Mouse (Mus musculus) limb, embryonic 13.5 days (tissue): ENCODE data around the gene Gstt3. TPM values are rescaled to one million over a fixed set of nuclear protein-coding genes. Genes with fewer than 3 reads are reported as not detected.
"Not testable (repeated sequence)": the region's sequence is repeated elsewhere in the genome, so short reads cannot be mapped to it uniquely, and the experiment has no call there.

Experiments
- ATAC-seq: fragments of 200-750 bp; cut with Nextera tagmentation; 2 replicates; pipeline ENCODE4 v1.8.0; 2017; ENCODE audit warnings: low read depth, moderate number of reproducible peaks, moderate TSS enrichment; ENCODE audit not compliant: low FRiP score
- H3K27ac ChIP-seq: fragments of 300-500 bp; sonication (generic); 2 replicates; pipeline ENCODE4 v1.5.1; 2015; ENCODE audit warnings: inconsistent platforms, mild to moderate bottlenecking, moderate library complexity
- H3K27me3 ChIP-seq: fragments of 300-500 bp; sonication (generic); 2 replicates; pipeline ENCODE4 v1.6.1; 2015; ENCODE audit warnings: mild to moderate bottlenecking, inconsistent platforms
- H3K36me3 ChIP-seq: fragments of 300-500 bp; sonication (generic); 2 replicates; pipeline ENCODE4 v1.6.1; 2015; ENCODE audit warnings: inconsistent platforms, mild to moderate bottlenecking, moderate library complexity
- H3K4me1 ChIP-seq: fragments of 300-500 bp; sonication (generic); 2 replicates; pipeline ENCODE4 v1.6.1; 2015; ENCODE audit warnings: inconsistent platforms
- H3K4me2 ChIP-seq: fragments of 300-500 bp; sonication (generic); replicated peaks from 2 replicates; pipeline ENCODE4 v1.6.1; 2015; ENCODE audit warnings: inconsistent platforms, mild to moderate bottlenecking, moderate library complexity
- H3K4me3 ChIP-seq: fragments of 300-500 bp; sonication (generic); 2 replicates; pipeline ENCODE4 v1.5.1; 2015; ENCODE audit warnings: moderate library complexity, mild to moderate bottlenecking, inconsistent platforms
- H3K9ac ChIP-seq: fragments of 300-500 bp; sonication (generic); 2 replicates; pipeline ENCODE4 v1.6.1; 2015; ENCODE audit warnings: mild to moderate bottlenecking, inconsistent platforms
- H3K9me3 ChIP-seq: fragments of 300-500 bp; sonication (generic); 2 replicates; pipeline ENCODE4 v1.6.1; 2016; ENCODE audit warnings: inconsistent platforms
- WGBS: fragments of 180-500 bp; shearing (Covaris S2); methylation state at CpG from one replicate; pipeline ENCODE4 v1.1.7; 2015; 5-methylcytosine and 5-hydroxymethylcytosine counted together
- polyA plus RNA-seq: library from polyadenylated mRNA; unstranded; fragments of >200 nt; fragmentation: Nextera tagmentation; extraction: Ambion mirVana; gene quantifications from 2 replicates; pipeline ENCODE4 v1.2.1, GENCODE M21; 2015

Gstt3 gene
- polyA plus RNA-seq, 1 experiment from 2014 or later: 19.6 TPM

- Histone ChIP-seq H3K27me3 (peaks cover 21% of the 10 kb centered on the region; the same call in 1 of the 2 replicates), H3K4me3 (no peak overlapping the region), H3K9ac (no peak overlapping the region), H3K4me1 (peaks cover 22% of the 10 kb centered on the region), H3K36me3 (no peaks in the 10 kb centered on the region), H3K4me2 (no peak overlapping the region), H3K9me3 (no peaks in the 10 kb centered on the region), H3K27ac (no peak overlapping the region)
- ATAC-seq: no peak
- WGBS: 90% methylated on average over 6 of the region's 6 CpGs
These were observed 4.7 kb downstream of the Gstt3 start for GRCm38 (mm10) chr10:75776562-75776961.

GRCm38 (mm10) chr10:75774587-75774986 lies 6.6 kb downstream of the Gstt3 start:
- no peak for ATAC-seq
- H3K4me2 ChIP-seq: no peak overlapping the region
- no peak overlapping the region for H3K9ac ChIP-seq
- H3K4me3 ChIP-seq: no peak overlapping the region
- H3K9me3 ChIP-seq: no peaks in the 10 kb centered on the region
- peaks cover 11% of the 10 kb centered on the region for H3K4me1 ChIP-seq
- H3K27ac ChIP-seq: no peak overlapping the region
- no peaks in the 10 kb centered on the region for H3K36me3 ChIP-seq
- WGBS: 84% methylated on average over 9 of the region's 9 CpGs
- H3K27me3 ChIP-seq: peaks cover 15% of the 10 kb centered on the region; the same call in 1 of the 2 replicates

- Histone ChIP-seq H3K36me3 (no peaks in the 10 kb centered on the region), H3K4me3 (no peak overlapping the region), H3K9me3 (no peaks in the 10 kb centered on the region), H3K27ac (no peak overlapping the region), H3K4me2 (no peak overlapping the region), H3K4me1 (peaks cover 8% of the 10 kb centered on the region), H3K9ac (no peak overlapping the region), H3K27me3 (peaks cover 10% of the 10 kb centered on the region; the same call in 1 of the 2 replicates)
- 88% methylated on average over 5 of the region's 5 CpGs for WGBS
- no peak for ATAC-seq
These were observed 7.1 kb downstream of the Gstt3 start for GRCm38 (mm10) chr10:75774102-75774501.

GRCm38 (mm10) chr10:75772795-75773664 lies 8.2 kb downstream of the Gstt3 start, which contains the start of gene Ddt:
Gene Ddt, minus strand, starts transcription at chr10:75773414.
- Histone ChIP-seq H3K4me3 (peak within 1 kb of the TSS; percentile 70), H3K27me3 (peaks cover 6% of the 10 kb centered on the region; the same call in 1 of the 2 replicates), H3K27ac (peak within 1 kb of the TSS; percentile 15; the same call in 1 of the 2 replicates), H3K9ac (peak within 1 kb of the TSS; percentile 76), H3K36me3 (no peaks in the 10 kb centered on the region), H3K9me3 (no peaks in the 10 kb centered on the region), H3K4me2 (peak within 1 kb of the TSS; percentile 98), H3K4me1 (peaks cover 8% of the 10 kb centered on the region)
- under 1% methylated on average over 47 of the region's 47 CpGs for WGBS
- peak; percentile 97 for ATAC-seq

- not testable (repeated sequence) for H3K4me3 ChIP-seq, ATAC-seq, H3K27me3 ChIP-seq, H3K4me2 ChIP-seq, H3K36me3 ChIP-seq, H3K27ac ChIP-seq, H3K9me3 ChIP-seq, H3K9ac ChIP-seq
- H3K4me1 ChIP-seq: peaks cover 19% of the 10 kb centered on the region
- 32% methylated on average over 5 of the region's 5 CpGs for WGBS
These were observed 13.5 kb downstream of the Gstt3 start for GRCm38 (mm10) chr10:75767756-75768155.

GRCm38 (mm10) chr10:75766856-75767255 lies 14.4 kb downstream of the Gstt3 start:
- H3K4me3 ChIP-seq: no peak overlapping the region
- no peak for ATAC-seq

GRCm38 (mm10) chr10:75764519-75765473 lies 16.4 kb downstream of the Gstt3 start:
- Histone ChIP-seq H3K4me1 (peaks cover 15% of the 10 kb centered on the region), H3K27ac (no peak overlapping the region), H3K4me3 (peak overlapping the region; percentile 78), H3K9ac (peak overlapping the region; percentile 80), H3K27me3 (no peaks in the 10 kb centered on the region), H3K36me3 (peaks cover 12% of the 10 kb centered on the region; the same call in 1 of the 2 replicates), H3K9me3 (no peaks in the 10 kb centered on the region), H3K4me2 (peak overlapping the region; percentile 84)
- no peak for ATAC-seq
- whole genome bisulfite sequencing: 1% methylated on average over 27 of the region's 27 CpGs

More at GRCm38 (mm10) chr10:75766856-75767255, 14.4 kb downstream of the Gstt3 start:
- H3K9ac ChIP-seq: no peak overlapping the region
- WGBS: 86% methylated on average over 6 of the region's 6 CpGs
- no peak overlapping the region for H3K4me2 ChIP-seq
- no peaks in the 10 kb centered on the region for H3K36me3 ChIP-seq
- H3K27ac ChIP-seq: no peak overlapping the region
- peaks cover 15% of the 10 kb centered on the region for H3K4me1 ChIP-seq
- no peaks in the 10 kb centered on the region for H3K27me3 ChIP-seq
- H3K9me3 ChIP-seq: no peaks in the 10 kb centered on the region

- Histone ChIP-seq H3K9me3 (no peaks in the 10 kb centered on the region), H3K27ac (peak within 1 kb of the TSS; percentile 61; the same call in 1 of the 2 replicates), H3K27me3 (no peaks in the 10 kb centered on the region), H3K9ac (peak within 1 kb of the TSS; percentile 80), H3K4me3 (peak within 1 kb of the TSS; percentile 78), H3K36me3 (peaks cover 15% of the 10 kb centered on the region; the same call in 1 of the 2 replicates), H3K4me1 (peaks cover 15% of the 10 kb centered on the region), H3K4me2 (peak within 1 kb of the TSS; percentile 84)
- peak; percentile 98 for ATAC-seq
- under 1% methylated on average over 61 of the region's 61 CpGs for WGBS
These were observed 17.3 kb downstream of the Gstt3 start, which contains the start of gene Cabin1 for GRCm38 (mm10) chr10:75763682-75764518. Gene Cabin1, minus strand, starts transcription at chr10:75764341.

- Histone ChIP-seq H3K36me3 (peaks cover 26% of the 10 kb centered on the region), H3K4me1 (peaks cover 15% of the 10 kb centered on the region), H3K4me2 (peak overlapping the region; percentile 45; the same call in 1 of the 2 replicates), H3K9me3 (no peaks in the 10 kb centered on the region), H3K4me3 (no peak overlapping the region), H3K27ac (no peak overlapping the region), H3K27me3 (no peaks in the 10 kb centered on the region), H3K9ac (no peak overlapping the region)
- 87% methylated on average over 3 of the region's 3 CpGs for WGBS
- no peak for ATAC-seq
These were observed 18.8 kb downstream of the Gstt3 start for GRCm38 (mm10) chr10:75762413-75762812.

- 98% methylated on average over 3 of the region's 3 CpGs for WGBS
- no peak overlapping the region for H3K9ac ChIP-seq
- no peak overlapping the region for H3K27ac ChIP-seq
- no peaks in the 10 kb centered on the region for H3K9me3 ChIP-seq
- H3K4me1 ChIP-seq: peaks cover 15% of the 10 kb centered on the region
- peaks cover 26% of the 10 kb centered on the region for H3K36me3 ChIP-seq
- H3K4me3 ChIP-seq: no peak overlapping the region
- no peak for ATAC-seq
- H3K4me2 ChIP-seq: no peak overlapping the region
- no peaks in the 10 kb centered on the region for H3K27me3 ChIP-seq
These were observed 20.9 kb downstream of the Gstt3 start for GRCm38 (mm10) chr10:75760311-75760710.

GRCm38 (mm10) chr10:75756719-75757118 lies 24.5 kb downstream of the Gstt3 start:
- Histone ChIP-seq H3K27me3 (no peaks in the 10 kb centered on the region), H3K4me1 (no peaks in the 10 kb centered on the region), H3K36me3 (peaks cover 62% of the 10 kb centered on the region), H3K27ac (no peak overlapping the region), H3K4me3 (no peak overlapping the region), H3K9me3 (no peaks in the 10 kb centered on the region), H3K4me2 (no peak overlapping the region), H3K9ac (no peak overlapping the region)
- ATAC-seq: no peak
- 94% methylated on average over 11 of the region's 11 CpGs for WGBS
